Mouse (Mus musculus): ENCODE measurements around the gene Exoc6b. TPM values are rescaled to one million over a fixed set of nuclear protein-coding genes. Genes with fewer than 3 reads are reported as not detected.

The Exoc6b gene
- polyA plus RNA-seq, 1 experiment from 2014 or later = 66.1 TPM

DNA sequence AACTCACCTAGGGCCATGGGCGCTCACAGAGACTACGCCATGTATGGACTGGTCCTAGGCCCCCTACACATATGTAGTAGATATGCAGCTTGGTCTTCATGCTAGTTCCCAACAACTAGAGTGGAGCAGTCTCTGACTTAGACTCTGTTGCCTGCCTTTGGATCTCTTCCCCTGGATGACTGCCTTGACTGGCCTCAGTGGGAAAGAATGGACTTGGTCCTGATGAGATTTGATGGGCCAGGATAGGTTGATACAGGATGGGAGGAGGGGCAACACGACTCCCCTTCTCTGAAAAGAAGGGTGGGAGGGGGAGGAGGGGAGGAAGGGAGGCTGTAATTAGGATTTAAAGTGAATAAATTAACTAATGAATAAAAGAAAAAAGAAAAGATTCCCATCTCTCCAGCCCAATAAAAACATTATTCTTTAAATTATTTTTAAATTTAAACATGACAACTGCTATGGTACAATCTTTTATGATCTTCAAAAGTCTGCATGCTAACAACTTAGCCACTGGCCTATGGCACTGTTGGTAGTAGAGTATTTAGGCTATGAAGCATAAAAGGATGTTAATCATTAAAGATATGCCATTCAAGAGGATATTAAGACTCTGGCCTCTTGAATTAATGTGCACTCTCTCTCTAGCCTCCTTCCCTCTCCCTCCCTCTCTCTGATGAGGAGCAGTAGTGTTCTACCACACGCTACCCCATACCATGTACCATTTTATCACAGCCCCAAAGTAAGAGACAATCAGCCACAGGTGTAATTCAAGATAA is 170.1 kb downstream of the Exoc6b start:
- no peaks in the 10 kb centered on the region for H3K4me1 ChIP-seq (replicated peaks; ENCODE audit: control insufficient read depth, insufficient read depth, low read length)
- 69% methylated on average over 4 of the region's 4 CpGs for WGBS
- no peak overlapping the region for H3K27ac ChIP-seq (ENCODE audit: low read length)
- H3K9me3 ChIP-seq (ENCODE audit: control insufficient read depth, low read length) = no peaks in the 10 kb centered on the region
- H3K36me3 ChIP-seq (ENCODE audit: control insufficient read depth, insufficient read depth) = no peaks in the 10 kb centered on the region
- no peak for ATAC-seq
- no peak overlapping the region for H3K9ac ChIP-seq (replicated peaks; ENCODE audit: low read depth, low read length)
- H3K4me2 ChIP-seq (ENCODE audit: low read length) = no peak overlapping the region
- H3K27me3 ChIP-seq (replicated peaks; ENCODE audit: control insufficient read depth, insufficient read depth, low read length) = no peaks in the 10 kb centered on the region
- H3K4me3 ChIP-seq (replicated peaks; ENCODE audit: low read length) = no peak overlapping the region

DNA sequence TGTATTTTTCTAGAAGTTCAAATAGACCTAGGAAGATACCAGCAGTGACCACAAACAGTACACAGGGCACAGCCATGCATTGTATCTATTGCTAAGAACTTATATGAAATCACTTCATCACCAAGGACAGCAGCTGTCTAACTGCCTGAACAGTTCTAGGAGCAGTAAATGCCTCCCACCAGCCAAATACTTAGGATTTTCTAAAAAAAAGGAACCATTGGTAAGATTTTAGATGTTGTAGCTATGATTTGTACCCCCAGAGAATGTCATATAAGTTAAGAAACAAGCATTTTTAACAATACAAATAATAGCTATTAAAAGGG is 175.6 kb downstream of the Exoc6b start:
- ATAC-seq = no peak
- H3K4me3 ChIP-seq (replicated peaks; ENCODE audit: low read length) = no peak overlapping the region
- H3K9me3 ChIP-seq (ENCODE audit: control insufficient read depth, low read length) = no peaks in the 10 kb centered on the region
- no peak overlapping the region for H3K27ac ChIP-seq (ENCODE audit: low read length)
- no peaks in the 10 kb centered on the region for H3K36me3 ChIP-seq (ENCODE audit: control insufficient read depth, insufficient read depth)
- no peak overlapping the region for H3K9ac ChIP-seq (replicated peaks; ENCODE audit: low read depth, low read length)
- H3K27me3 ChIP-seq (replicated peaks; ENCODE audit: control insufficient read depth, insufficient read depth, low read length) = no peaks in the 10 kb centered on the region
- no peak overlapping the region for H3K4me2 ChIP-seq (ENCODE audit: low read length)
- H3K4me1 ChIP-seq (replicated peaks; ENCODE audit: control insufficient read depth, insufficient read depth, low read length) = no peaks in the 10 kb centered on the region

- H3K27me3 ChIP-seq (replicated peaks; ENCODE audit: control insufficient read depth, insufficient read depth, low read length) = no peaks in the 10 kb centered on the region
- H3K4me1 ChIP-seq (replicated peaks; ENCODE audit: control insufficient read depth, insufficient read depth, low read length) = no peaks in the 10 kb centered on the region
- no peak for ATAC-seq
- H3K4me3 ChIP-seq (replicated peaks; ENCODE audit: low read length) = no peak overlapping the region
- H3K4me2 ChIP-seq (ENCODE audit: low read length) = no peak overlapping the region
- no peaks in the 10 kb centered on the region for H3K36me3 ChIP-seq (ENCODE audit: control insufficient read depth, insufficient read depth)
- no peak overlapping the region for H3K27ac ChIP-seq (ENCODE audit: low read length)
- WGBS = 30% methylated on average over 5 of the region's 5 CpGs
- H3K9ac ChIP-seq (replicated peaks; ENCODE audit: low read depth, low read length) = no peak overlapping the region
- H3K9me3 ChIP-seq (ENCODE audit: control insufficient read depth, low read length) = no peaks in the 10 kb centered on the region
Observed at GRCm38 (mm10) chr6:84892926-84893772, 176.2 kb downstream of the Exoc6b start.

DNA sequence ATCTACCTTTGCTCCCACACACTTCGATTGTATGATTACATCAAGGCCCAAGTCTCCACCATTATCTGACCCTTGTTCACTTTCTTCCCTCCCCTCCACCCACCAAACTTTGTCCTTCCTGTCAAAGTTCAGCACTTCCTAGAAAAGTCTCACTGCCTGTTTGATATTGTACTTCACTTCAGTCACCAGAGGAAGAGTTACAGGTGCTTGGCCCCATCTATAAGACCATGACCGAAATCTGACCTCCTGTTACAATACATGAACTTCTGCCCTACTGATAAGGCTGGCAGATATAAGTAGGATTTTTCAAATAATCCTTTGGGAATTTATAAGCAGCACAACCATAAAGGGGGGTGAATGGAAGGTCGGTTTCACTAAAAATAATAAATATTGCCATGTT is 182.8 kb downstream of the Exoc6b start:
- WGBS = 89% methylated on average over 3 of the region's 3 CpGs
- no peak overlapping the region for H3K9ac ChIP-seq (replicated peaks; ENCODE audit: low read depth, low read length)
- no peaks in the 10 kb centered on the region for H3K4me1 ChIP-seq (replicated peaks; ENCODE audit: control insufficient read depth, insufficient read depth, low read length)
- H3K36me3 ChIP-seq (ENCODE audit: control insufficient read depth, insufficient read depth) = no peaks in the 10 kb centered on the region
- H3K27me3 ChIP-seq (replicated peaks; ENCODE audit: control insufficient read depth, insufficient read depth, low read length) = no peaks in the 10 kb centered on the region
- no peak overlapping the region for H3K4me3 ChIP-seq (replicated peaks; ENCODE audit: low read length)
- ATAC-seq = no peak
- no peak overlapping the region for H3K4me2 ChIP-seq (ENCODE audit: low read length)
- H3K27ac ChIP-seq (ENCODE audit: low read length) = no peak overlapping the region
- no peaks in the 10 kb centered on the region for H3K9me3 ChIP-seq (ENCODE audit: control insufficient read depth, low read length)

DNA sequence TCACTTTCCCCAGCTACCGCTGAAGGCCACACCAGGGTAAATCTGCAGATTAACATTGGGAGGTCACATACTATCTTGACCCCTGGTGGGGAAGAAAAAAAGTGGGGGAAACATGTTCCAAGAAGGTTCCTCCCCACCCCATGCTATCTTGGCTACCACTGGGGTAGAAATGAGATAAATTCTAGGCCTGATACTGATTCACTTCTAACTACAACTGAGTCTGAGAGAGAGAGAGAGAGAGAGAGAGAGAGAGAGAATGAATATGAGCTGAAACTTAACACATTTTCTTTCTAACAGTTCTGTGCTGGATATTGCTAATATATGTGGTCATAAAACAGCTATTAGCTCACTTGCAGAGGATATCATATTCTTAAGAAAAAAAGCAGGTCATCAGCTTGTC is 184.2 kb downstream of the Exoc6b start:
- no peaks in the 10 kb centered on the region for H3K9me3 ChIP-seq (ENCODE audit: control insufficient read depth, low read length)
- H3K4me2 ChIP-seq (ENCODE audit: low read length) = no peak overlapping the region
- no peaks in the 10 kb centered on the region for H3K4me1 ChIP-seq (replicated peaks; ENCODE audit: control insufficient read depth, insufficient read depth, low read length)
- ATAC-seq = no peak
- 87% methylated on average over 1 of the region's 1 CpGs for WGBS
- no peaks in the 10 kb centered on the region for H3K36me3 ChIP-seq (ENCODE audit: control insufficient read depth, insufficient read depth)
- no peak overlapping the region for H3K9ac ChIP-seq (replicated peaks; ENCODE audit: low read depth, low read length)
- H3K4me3 ChIP-seq (replicated peaks; ENCODE audit: low read length) = no peak overlapping the region
- H3K27me3 ChIP-seq (replicated peaks; ENCODE audit: control insufficient read depth, insufficient read depth, low read length) = no peaks in the 10 kb centered on the region
- H3K27ac ChIP-seq (ENCODE audit: low read length) = no peak overlapping the region

- Histone ChIP-seq H3K36me3 (ENCODE audit: control insufficient read depth, insufficient read depth) (no peaks in the 10 kb centered on the region), H3K4me2 (ENCODE audit: low read length) (no peak overlapping the region), H3K4me1 (replicated peaks; ENCODE audit: control insufficient read depth, insufficient read depth, low read length) (no peaks in the 10 kb centered on the region), H3K4me3 (replicated peaks; ENCODE audit: low read length) (no peak overlapping the region), H3K27me3 (replicated peaks; ENCODE audit: control insufficient read depth, insufficient read depth, low read length) (no peaks in the 10 kb centered on the region), H3K9me3 (ENCODE audit: control insufficient read depth, low read length) (no peaks in the 10 kb centered on the region), H3K27ac (ENCODE audit: low read length) (no peak overlapping the region), H3K9ac (replicated peaks; ENCODE audit: low read depth, low read length) (no peak overlapping the region)
- ATAC-seq = no peak
- 77% methylated on average over 4 of the region's 4 CpGs for WGBS
Observed at GRCm38 (mm10) chr6:84883720-84884119, 185.6 kb downstream of the Exoc6b start.

GRCm38 (mm10) chr6:84882663-84883517 is 186.4 kb downstream of the Exoc6b start:
- H3K27me3 ChIP-seq (replicated peaks; ENCODE audit: control insufficient read depth, insufficient read depth, low read length) = no peaks in the 10 kb centered on the region
- no peak overlapping the region for H3K9ac ChIP-seq (replicated peaks; ENCODE audit: low read depth, low read length)
- 80% methylated on average over 14 of the region's 14 CpGs for WGBS
- no peak for ATAC-seq
- no peak overlapping the region for H3K4me3 ChIP-seq (replicated peaks; ENCODE audit: low read length)
- no peaks in the 10 kb centered on the region for H3K4me1 ChIP-seq (replicated peaks; ENCODE audit: control insufficient read depth, insufficient read depth, low read length)
- no peaks in the 10 kb centered on the region for H3K9me3 ChIP-seq (ENCODE audit: control insufficient read depth, low read length)
- H3K27ac ChIP-seq (ENCODE audit: low read length) = no peak overlapping the region
- no peak overlapping the region for H3K4me2 ChIP-seq (ENCODE audit: low read length)
- H3K36me3 ChIP-seq (ENCODE audit: control insufficient read depth, insufficient read depth) = no peaks in the 10 kb centered on the region

DNA sequence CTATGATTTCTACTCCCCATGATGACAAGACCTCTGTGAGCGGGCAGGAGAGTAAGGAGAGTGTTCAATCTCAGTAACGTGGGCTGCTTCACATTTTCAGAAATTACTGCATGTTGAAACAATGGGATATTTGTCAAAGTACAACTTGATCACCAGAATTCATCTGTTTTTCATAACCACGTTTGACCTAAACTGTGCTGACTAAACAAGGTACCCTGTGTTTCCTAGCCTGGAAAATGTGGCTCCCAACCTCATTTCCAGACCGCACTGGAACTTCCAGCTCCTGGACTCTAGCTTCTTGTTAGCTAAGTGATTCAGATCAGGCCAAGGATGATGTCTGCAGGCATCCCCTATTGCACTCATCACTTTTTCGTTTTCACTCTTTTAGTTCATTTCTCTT is 193.4 kb downstream of the Exoc6b start:
- no peaks in the 10 kb centered on the region for H3K27me3 ChIP-seq (replicated peaks; ENCODE audit: control insufficient read depth, insufficient read depth, low read length)
- H3K4me2 ChIP-seq (ENCODE audit: low read length) = no peak overlapping the region
- no peak for ATAC-seq
- H3K36me3 ChIP-seq (ENCODE audit: control insufficient read depth, insufficient read depth) = no peaks in the 10 kb centered on the region
- H3K27ac ChIP-seq (ENCODE audit: low read length) = no peak overlapping the region
- H3K9ac ChIP-seq (replicated peaks; ENCODE audit: low read depth, low read length) = no peak overlapping the region
- H3K9me3 ChIP-seq (ENCODE audit: control insufficient read depth, low read length) = no peaks in the 10 kb centered on the region
- 87% methylated on average over 5 of the region's 5 CpGs for WGBS
- no peaks in the 10 kb centered on the region for H3K4me1 ChIP-seq (replicated peaks; ENCODE audit: control insufficient read depth, insufficient read depth, low read length)
- H3K4me3 ChIP-seq (replicated peaks; ENCODE audit: low read length) = no peak overlapping the region

DNA sequence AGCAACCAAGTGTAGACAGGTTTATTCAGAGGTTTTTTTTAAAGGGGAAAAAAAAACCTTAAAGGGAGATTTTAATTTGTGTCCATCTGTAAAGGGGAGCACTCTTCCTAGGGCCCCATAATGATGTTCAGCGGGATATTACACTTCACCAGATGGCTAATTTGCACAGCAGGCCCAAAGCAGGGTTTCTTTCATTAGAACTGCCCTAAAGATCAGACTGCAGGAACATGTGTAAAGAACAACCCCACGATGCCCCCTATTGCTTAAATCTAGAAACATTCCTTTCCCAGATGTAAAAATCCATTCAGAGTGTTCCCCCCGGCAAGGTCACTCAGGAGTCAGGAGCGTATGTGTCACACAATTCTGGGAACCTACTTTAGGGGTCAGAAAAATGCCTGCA is 202.2 kb downstream of the Exoc6b start:
- no peaks in the 10 kb centered on the region for H3K27me3 ChIP-seq (replicated peaks; ENCODE audit: control insufficient read depth, insufficient read depth, low read length)
- 8% methylated on average over 4 of the region's 4 CpGs for WGBS
- peak; percentile 70; the same call in 1 of the 2 replicates for ATAC-seq
- no peak overlapping the region for H3K27ac ChIP-seq (ENCODE audit: low read length)
- no peaks in the 10 kb centered on the region for H3K9me3 ChIP-seq (ENCODE audit: control insufficient read depth, low read length)
- H3K4me3 ChIP-seq (replicated peaks; ENCODE audit: low read length) = no peak overlapping the region
- no peaks in the 10 kb centered on the region for H3K36me3 ChIP-seq (ENCODE audit: control insufficient read depth, insufficient read depth)
- no peak overlapping the region for H3K4me2 ChIP-seq (ENCODE audit: low read length)
- peaks cover 8% of the 10 kb centered on the region for H3K4me1 ChIP-seq (replicated peaks; ENCODE audit: control insufficient read depth, insufficient read depth, low read length)
- H3K9ac ChIP-seq (replicated peaks; ENCODE audit: low read depth, low read length) = no peak overlapping the region

Data from forebrain, embryonic 16.5 days (tissue).